Mouse (Mus musculus) cerebellum, adult 2 months (tissue): ENCODE measurements around the gene Pcnp.

ENCODE experiments used
- CTCF ChIP-seq: fragments of 200-500 bp; IDR thresholded peaks from 2 replicates; pipeline ENCODE4 v1.5.1; 2011; ENCODE audit warnings: low read depth, mild to moderate bottlenecking, control low read depth, low read length, moderate library complexity, borderline replicate concordance; ENCODE audit not compliant: insufficient read depth
- POLR2A ChIP-seq: fragments of 200-500 bp; IDR thresholded peaks from 2 replicates; pipeline ENCODE4 v1.6.1; 2011; ENCODE audit warnings: low read length, control low read depth, borderline replicate concordance; ENCODE audit not compliant: insufficient read depth

GRCm38 (mm10) chr16:56029661-56030082, at the start of gene Pcnp:
- TF ChIP-seq POLR2A (peak; percentile 99), CTCF (no peak)
